Mouse (Mus musculus) gastrocnemius, adult 8-10 months (tissue): ENCODE measurements at regions not wholly inside any gene's neighbourhood (a gene's known extent, or its start where the extent isn't known, plus 50 kb on each side); places are given as distances from the start of the nearest gene placed in this dataset.

Source experiments
- DNase-seq, 2 experiments: peaks; one replicate each; pipeline ENCODE4 v3.0.0; 2022; ENCODE audit warnings: low spot score in 2 of 2

DNA sequence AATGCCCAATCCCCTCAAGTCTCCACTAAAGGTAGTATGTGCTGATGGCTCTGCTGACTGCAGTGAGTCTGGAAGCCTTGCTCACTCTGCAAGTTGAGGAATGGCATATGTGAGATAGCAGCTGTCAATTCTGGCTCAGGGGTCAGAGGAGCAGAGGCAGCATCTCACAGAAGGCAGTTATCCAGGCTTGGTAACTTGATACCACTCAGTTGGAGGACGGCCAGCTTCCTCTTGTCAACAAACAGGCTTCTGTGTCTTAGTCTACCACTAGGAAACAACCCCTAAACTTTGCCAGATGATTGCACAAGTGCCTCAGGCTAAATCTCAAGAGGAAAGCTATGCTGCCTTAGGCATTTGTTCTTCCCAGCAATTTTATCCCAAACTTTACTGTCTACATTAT, 55.7 kb upstream of the Gabre start:
- DNase-seq: peak; percentile 8 to 12

DNA sequence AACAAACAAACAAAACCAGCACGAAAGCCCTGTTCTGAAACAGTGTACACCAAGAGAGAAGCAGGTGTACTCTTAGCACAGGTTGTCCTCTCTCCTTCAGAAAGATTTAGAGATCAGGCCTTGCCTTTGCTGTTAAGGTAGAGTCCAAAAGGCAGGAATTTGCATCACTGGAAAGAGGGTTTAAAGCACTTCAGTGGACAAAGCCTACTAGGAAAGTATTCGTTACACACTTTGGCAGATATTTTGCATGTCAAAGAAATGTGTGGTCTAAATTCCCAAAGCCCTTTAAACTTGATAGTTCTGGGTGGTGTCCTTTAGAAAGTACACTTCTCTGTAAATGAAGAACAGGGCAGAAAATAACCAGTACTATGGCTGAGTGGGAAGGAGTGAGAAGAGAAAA, 54.2 kb upstream of the Gabre start:
- DNase-seq: no peak
